Mouse (Mus musculus) common myeloid progenitor, adult 5-6 weeks (primary cell): Measurements from ENCODE around the gene Psmb8. TPM values are rescaled to one million over a fixed set of nuclear protein-coding genes. Genes with fewer than 3 reads are reported as not detected.
"Not testable (repeated sequence)": the region's sequence is repeated elsewhere in the genome, so short reads cannot be mapped to it uniquely, and the experiment has no call there.

ENCODE experiments used
- ATAC-seq: replicated peaks from 2 replicates; pipeline ENCODE4 v1.8.0; 2016; ENCODE audit warnings: low read depth, mild to moderate bottlenecking, moderate TSS enrichment, inconsistent platforms; ENCODE audit not compliant: poor library complexity, severe bottlenecking
- total RNA-seq: library from RNA; stranded (forward); fragments of 200-1000, 187-1606 nt; gene quantifications from 2 replicates; pipeline ENCODE4 v1.2.3, GENCODE M21; 2017

Gene Psmb8
- total RNA-seq, 1 experiment from 2014 or later = 480 TPM

- ATAC-seq = no peak
Observed at GRCm38 (mm10) chr17:34208421-34208820, 10.9 kb downstream of the Psmb8 start.

DNA sequence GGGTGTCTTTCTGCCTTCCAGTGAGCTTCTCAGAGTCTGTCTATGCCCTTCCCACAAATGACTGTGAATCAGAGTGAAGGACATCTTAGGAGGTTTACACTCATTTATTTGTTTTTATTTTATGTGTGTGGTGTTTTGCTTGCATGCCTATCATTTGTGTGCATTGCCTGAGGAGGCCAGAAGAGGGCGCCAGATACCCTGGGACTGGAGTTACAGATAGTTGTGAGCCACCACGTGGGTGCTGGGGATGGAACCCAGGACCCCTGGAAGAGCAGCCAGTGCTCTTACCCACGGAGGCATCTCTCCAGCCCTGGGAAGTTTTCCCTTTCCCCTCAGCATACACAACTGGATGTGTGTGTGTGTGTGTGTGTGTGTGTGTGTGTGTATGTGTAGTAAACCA lies 12.2 kb downstream of the Psmb8 start:
- no peak for ATAC-seq

- ATAC-seq = peak; percentile 85
Observed at GRCm38 (mm10) chr17:34210599-34210998, 13.1 kb downstream of the Psmb8 start.

- no peak for ATAC-seq
Observed at GRCm38 (mm10) chr17:34211746-34212365, 14.3 kb downstream of the Psmb8 start.

- ATAC-seq = no peak
Observed at GRCm38 (mm10) chr17:34213936-34214335, 16.4 kb downstream of the Psmb8 start.

GRCm38 (mm10) chr17:34215176-34215575 lies 17.7 kb downstream of the Psmb8 start:
- ATAC-seq = no peak

- ATAC-seq = 0 out of 2 replicates have a peak, but pooled peaks have one; percentile 5
Observed at GRCm38 (mm10) chr17:34217216-34217928, 19.9 kb downstream of the Psmb8 start.

DNA sequence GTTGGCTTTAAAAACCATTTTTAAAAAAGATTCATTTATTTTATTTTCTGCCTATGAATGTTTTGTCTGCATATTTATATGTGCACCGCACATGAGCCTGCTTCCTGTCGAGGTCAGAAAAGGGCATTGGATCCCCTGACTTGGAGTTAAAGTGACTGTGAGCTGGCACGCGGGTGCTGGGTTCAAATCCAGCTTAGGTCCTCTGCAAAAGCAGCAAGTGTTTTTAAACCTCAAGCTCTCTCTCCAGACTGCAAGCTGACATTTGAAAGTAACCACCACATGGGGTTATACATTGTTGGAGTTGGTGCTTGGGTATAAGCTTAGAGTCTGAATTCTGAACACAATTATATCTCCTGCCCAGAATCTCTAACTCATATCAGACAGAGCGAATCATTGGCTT lies 20.5 kb downstream of the Psmb8 start:
- ATAC-seq = no peak

DNA sequence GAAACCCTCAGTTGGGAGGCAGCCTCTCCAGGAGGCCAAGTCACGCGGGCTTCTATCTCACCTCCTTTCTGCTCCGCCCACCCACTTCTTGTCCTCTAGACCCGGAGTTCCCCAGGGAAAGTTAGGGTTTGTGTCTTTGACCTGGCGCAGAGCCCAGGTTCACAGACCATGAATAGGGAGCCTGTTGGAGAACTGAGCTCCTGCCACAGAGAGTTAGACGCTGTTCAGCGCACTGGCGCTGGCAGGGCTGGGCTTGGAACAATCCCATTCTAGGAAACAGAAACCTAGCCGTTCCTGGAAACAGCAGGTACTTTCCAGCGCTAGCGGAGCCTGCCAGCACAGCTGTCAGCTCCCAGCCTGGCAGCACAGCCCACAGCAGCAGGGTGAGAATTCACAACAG lies 21.2 kb downstream of the Psmb8 start:
- ATAC-seq = no peak

GRCm38 (mm10) chr17:34219096-34219495 lies 21.6 kb downstream of the Psmb8 start:
- ATAC-seq = not testable (repeated sequence)

DNA sequence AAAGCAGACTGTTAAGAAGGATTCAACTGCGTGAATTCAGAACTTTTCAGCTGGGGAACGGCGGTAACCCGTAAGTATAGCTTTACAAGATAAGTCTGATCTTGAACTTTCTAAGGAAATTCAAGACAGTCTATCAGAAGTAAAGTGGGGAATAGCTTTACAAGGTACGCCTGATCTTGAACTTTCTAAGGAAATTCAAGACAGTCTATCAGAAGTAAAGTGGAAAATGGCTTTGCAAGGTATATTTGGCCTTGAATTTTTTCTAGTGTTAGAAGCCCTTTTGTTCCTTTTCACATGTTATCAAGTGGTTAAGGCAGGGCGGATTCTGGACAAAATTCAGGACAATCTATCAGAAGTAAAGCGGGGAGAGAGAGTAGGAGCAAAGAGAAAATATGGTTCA lies 22.3 kb downstream of the Psmb8 start:
- not testable (repeated sequence) for ATAC-seq

DNA sequence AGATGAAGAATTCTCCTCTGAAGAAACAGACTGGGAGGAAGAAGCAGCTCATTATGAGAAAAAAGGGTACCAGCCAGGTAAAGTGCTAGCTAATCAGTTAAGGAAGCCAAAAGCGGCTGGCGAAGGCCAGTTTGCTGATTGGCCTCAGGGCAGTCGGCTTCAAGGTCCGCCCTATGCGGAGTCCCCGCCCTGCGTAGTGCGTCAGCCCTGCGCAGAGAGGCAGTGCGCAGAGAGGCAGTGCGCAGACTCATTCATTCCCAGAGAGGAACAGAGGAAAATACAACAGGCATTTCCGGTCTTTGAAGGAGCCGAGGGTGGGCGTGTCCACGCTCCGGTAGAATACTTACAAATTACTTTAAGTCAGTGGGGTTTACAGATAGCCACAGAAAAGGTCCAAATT lies 22.9 kb downstream of the Psmb8 start:
- not testable (repeated sequence) for ATAC-seq

DNA sequence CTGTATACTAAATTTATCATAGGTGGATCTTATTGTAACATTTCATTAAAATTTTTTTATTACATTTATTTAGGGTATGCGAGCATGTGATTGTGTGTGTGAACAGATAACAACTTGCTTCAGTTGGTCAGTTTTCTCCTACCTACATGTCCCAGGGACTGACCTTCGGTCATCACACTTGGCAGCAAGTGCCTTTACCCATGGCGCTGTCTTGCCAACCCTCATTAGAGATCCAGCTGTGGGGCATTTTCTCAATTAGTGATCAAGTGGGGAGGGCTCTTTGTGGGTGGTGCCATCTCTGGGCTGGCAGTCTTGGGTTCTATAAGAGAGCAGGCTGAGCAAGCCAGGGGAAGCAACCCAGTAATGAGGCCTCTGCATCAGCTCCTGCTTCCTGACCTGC lies 27.3 kb downstream of the Psmb8 start:
- no peak for ATAC-seq

- no peak for ATAC-seq
Observed at GRCm38 (mm10) chr17:34225426-34225825, 27.9 kb downstream of the Psmb8 start.

- ATAC-seq = not testable (repeated sequence)
Observed at GRCm38 (mm10) chr17:34225911-34226310, 28.4 kb downstream of the Psmb8 start.

DNA sequence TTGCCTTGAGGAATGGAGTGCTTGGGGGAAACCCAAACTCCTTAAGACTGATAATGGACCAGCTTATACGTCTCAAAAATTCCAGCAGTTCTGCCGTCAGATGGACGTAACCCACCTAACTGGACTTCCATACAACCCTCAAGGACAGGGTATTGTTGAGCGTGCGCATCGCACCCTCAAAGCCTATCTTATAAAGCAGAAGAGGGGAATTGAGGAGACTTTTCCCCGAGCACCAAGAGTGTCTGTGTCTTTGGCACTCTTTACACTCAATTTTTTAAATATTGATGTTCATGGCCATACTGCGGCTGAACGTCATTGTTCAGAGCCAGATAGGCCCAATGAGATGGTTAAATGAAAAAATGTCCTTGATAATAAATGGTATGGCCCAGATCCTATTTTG lies 33.5 kb downstream of the Psmb8 start:
- not testable (repeated sequence) for ATAC-seq

DNA sequence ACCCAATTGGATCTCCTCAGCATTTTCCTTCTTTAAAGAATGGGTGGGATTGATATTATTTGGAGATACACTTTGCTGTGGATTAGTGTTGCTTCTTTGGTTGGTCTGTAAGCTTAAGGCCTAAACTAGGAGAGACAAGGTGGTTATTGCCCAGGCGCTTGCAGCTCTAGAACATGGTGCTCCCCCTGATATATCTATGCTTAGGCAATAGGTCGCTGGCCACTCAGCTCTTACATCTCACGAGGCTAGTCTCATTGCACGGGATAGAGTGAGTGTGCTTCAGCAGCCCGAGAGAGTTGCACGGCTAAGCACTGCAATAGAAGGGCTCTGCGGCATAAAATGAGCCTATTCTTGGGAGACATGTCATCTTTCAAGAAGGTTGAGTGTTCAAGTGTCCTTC lies 34.5 kb downstream of the Psmb8 start:
- not testable (repeated sequence) for ATAC-seq

DNA sequence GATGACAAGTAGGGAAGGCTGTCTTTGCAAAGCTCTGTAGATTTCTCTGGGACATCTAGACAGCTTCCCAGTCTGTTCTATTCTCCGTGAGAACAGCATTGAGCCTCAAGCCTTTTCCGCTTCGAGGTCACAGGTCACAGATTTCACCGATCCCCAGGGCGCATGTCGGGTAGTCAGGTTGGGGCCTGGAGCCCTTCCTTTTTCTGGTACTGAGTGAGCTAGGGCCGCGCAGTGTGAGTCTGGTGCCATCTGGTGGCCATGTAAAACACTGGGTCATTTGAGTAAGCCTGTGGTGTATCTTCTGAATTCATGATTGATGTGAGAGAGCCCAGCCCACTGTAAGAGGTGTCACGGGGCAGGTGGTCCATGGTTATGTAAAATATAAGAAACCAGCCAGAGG lies 37.4 kb downstream of the Psmb8 start:
- peak; percentile 91 for ATAC-seq

- no peak for ATAC-seq
Observed at GRCm38 (mm10) chr17:34236691-34237090, 39.2 kb downstream of the Psmb8 start.

GRCm38 (mm10) chr17:34237741-34238140 lies 40.2 kb downstream of the Psmb8 start:
- no peak for ATAC-seq

GRCm38 (mm10) chr17:34238706-34239105 lies 41.2 kb downstream of the Psmb8 start, which contains the start of gene H2-Ob:
Gene H2-Ob (plus strand): TSS chr17:34238903.
- ATAC-seq = peak; percentile 27; the same call in 1 of the 2 replicates

DNA sequence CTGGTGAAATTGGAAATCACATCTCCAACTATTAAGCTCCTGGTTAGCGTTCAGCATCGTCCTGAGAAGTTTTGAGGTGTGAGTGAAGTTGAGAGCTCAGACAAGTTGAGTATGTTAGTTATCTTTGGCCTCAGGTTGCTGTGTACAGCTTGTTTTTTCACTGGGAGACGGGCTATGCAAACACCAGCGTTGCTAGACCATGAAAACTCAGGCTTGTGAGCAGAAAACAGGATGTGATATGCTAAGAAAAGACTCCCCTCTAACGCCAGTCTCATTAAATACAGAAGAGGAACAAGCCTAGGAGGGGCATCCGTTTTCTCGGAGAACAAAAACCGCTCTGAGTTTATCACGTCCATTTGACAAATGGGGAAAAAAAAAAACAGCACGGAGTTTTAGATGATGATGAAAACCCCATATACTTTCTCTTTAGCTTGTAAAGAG lies 42.1 kb downstream of the Psmb8 start:
- peak; percentile 75 for ATAC-seq
